Mouse (Mus musculus) adrenal gland, postnatal 25 days (tissue): ENCODE data around the gene Eefsec. TPM values are rescaled to one million over a fixed set of nuclear protein-coding genes. Genes with fewer than 3 reads are reported as not detected.

Experiments used
- DNase-seq: peaks from one replicate; pipeline ENCODE4 v3.0.0; 2021; ENCODE audit warnings: mixed read lengths
- long read RNA-seq: library from polyadenylated mRNA; stranded (forward); transcript quantifications from one replicate; pipeline ENCODE4 v2.0.0, GENCODE M21; 2021
- total RNA-seq: library from RNA; stranded (reverse); gene quantifications from 2 replicates; pipeline ENCODE4 v1.2.3, GENCODE M21; 2021

Gene Eefsec
- total RNA-seq, result 14.2 and 16.6 TPM in 2 replicates
- long read RNA-seq, transcript Eefsec-201 (7 exons, 2,679 nt), result major isoform, 24 of 35 reads
- long read RNA-seq, partial matches to known transcripts, result 4 of 35 reads
- long read RNA-seq, other reads (novel, unspliced or antisense), result 7 of 35 reads

DNA sequence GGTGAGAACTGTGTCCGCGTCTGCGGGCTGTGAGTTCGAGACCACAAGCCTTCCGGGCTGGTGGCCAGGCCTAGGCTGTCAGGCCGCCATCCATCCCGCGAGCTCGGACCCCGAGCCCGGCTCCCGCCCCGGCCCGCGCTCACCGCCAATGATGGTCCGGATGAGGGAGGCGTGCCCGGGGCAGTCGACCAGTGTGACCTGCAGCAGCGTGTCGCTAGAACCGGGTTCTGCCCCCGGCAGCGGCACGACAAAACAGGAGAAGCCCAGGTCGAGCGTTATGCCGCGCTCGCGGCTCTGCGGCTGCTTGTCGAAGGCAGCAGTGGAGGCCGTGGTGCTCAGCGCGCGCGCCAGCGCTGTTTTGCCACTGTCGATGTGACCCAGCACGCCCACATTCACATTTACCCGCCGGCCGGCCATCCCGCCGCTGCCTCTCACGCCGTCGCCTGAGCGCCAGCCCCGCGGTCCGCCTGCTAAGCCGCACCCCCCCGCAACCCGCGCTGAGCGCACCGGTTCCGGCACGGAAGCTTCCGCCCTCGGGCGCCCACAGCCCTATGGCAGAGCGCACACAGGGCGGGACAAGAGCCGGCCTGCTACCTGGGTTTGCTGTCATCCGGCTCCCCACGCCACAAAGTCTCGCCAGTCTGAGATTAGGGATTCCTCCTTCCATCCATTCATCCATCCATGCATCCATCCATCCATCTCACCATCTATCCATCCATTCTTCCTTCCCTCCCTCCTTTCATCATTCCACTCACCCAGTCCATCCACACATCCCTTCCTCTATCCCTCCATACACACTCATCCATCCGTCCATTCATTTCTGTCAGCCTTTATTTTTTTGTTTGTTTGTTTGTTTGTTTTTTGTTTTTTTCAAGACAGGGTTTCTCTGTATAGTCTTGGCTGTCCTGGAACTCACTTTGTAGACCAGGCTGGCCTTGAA lies at the start of gene Eefsec:
Eefsec (minus strand) TSS at position 477 of the 940 bp plus-strand sequence.
- peak; percentile 87 for DNase-seq

GRCm38 (mm10) chr6:88493712-88494111 lies 47.4 kb upstream of the Eefsec start:
- DNase-seq, result no peak

GRCm38 (mm10) chr6:88490629-88491354 lies 44.5 kb upstream of the Eefsec start:
- peak; percentile 40 for DNase-seq

GRCm38 (mm10) chr6:88489834-88490233 lies 43.5 kb upstream of the Eefsec start:
- no peak for DNase-seq

DNA sequence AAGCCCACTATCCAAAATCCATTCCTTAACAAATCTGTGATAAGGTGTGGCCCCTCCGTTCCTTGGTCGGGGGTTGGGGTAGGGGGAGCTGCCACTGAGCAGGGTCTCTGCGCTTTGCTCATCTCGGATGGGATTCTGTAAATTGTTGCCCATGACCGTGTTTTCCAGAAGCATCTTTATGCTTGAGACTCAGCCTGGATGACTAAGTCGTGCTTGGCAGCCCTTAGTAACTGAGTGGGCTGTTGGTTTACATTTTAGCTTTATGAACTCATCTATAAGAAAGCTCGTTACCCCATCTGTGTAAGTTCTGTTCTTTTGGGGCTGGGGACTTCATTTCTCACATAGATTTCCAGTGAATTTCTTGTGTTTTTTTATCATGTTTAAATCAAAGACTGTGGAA lies 42.7 kb upstream of the Eefsec start:
- DNase-seq, result no peak

DNA sequence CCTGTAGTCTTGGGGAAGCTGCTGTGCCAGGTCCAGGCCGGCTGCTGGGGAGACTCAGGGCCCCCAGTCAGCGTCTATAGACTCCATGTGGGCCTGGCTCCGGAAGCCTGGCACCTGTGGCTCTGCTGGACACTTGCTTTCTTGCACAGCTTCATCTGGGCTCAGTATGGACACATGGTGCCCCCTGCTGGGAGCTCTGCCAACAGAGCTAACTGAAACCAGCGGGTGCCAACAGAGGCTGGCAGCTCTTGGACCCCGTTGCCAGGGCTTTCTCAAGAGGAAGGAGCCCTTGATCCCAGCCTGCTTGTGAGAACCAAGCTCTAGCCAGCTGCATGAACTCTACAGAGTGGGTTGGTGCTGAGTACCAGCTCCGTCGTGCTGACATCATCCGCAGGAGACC lies 40.6 kb upstream of the Eefsec start:
- peak; percentile 69 for DNase-seq

- peak; percentile 16 for DNase-seq
Observed at GRCm38 (mm10) chr6:88485378-88485777, 39.0 kb upstream of the Eefsec start.

DNA sequence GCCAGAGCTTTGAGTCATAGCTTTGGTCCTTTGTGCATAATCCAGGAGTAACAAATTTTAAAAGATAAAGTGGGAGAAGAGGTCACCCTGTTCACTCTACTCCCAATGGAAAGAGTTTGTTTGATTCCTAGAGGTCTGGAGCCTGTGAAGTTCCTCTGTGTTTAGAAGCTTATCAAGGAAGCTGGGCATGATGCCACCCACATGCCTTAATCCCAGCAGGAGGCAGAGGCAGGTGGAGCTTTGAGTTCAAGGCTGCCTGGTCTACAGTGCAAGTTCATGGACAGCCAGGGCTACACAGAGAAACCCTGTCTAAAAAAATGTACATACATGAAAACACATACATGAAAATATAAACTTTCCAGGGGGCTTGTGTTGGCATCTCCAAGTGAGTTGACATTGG lies 37.6 kb upstream of the Eefsec start:
- DNase-seq, result no peak

- peak; percentile 19 for DNase-seq
Observed at GRCm38 (mm10) chr6:88483111-88483510, 36.8 kb upstream of the Eefsec start.

DNA sequence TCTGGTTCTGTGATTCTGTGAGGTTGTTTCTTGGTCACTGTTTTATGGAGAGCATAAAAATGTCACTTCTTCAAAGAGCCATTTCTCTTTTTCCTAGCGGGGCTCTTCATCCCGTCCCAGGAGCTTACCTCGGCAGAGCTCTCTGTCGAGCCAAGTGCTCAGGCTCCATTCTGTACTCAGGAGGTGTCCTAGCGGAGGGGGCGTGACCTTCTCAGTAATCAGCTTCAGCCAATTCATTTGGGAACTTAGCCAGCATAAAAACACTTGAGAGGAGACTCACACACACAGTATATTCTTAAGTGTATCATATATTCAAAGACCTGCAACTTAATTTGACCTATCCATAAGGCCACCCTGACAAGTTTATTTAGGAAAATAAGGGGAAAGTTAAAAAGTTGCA lies 34.1 kb upstream of the Eefsec start:
- no peak for DNase-seq

DNA sequence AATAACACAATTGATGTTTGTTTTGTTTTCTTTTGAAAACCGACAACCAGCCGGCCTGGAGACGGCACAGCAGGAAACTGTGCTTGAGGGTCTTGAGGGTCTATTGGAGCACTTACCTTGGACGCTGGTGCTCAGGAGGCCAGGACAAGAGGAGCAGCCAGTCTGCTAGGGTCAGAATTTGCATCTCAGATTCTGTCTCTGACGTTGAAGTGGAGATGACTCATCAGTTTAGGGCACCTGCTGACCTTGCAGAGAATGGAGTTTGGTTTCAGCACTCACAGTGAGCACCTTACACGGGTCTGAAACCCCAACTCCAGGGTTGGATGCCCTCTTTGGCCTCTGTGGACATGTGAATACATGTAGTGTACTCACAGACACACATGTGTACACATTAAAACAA lies 23.5 kb upstream of the Eefsec start:
- DNase-seq, result no peak

DNA sequence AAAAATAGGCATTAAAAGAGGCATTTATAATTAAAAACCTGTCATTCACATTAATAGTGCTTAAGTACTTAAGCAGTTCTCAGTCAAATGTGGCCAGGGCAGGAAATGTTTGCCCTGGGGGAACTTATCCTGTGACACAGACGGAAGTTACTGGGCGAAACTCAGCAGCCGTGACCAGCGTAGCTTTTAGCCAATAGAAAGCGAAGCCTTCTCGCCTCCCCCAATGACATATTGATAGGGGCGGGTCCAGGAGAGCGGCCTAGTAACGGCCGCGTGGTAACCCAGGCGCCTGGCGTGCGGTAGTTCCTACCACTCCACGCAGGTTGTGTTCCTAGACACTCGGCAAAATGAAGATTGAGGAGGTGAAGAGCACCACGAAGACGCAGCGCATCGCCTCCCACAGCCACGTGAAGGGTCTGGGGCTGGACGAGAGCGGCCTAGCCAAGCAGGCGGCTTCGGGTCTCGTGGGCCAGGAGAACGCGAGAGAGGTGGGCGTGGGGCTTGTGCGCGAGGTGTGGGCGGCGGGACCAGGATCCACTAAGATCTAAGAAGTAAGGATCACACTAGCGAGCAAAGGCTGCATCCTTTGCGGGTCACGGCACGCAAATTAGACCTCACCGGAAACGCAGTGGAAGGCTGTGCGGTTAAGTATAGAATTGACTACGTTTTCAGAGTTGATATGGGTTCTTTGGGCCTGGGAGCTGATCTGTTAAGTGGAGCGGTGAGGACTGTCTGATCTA lies 19.0 kb upstream of the Eefsec start, which contains the start of gene Ruvbl1:
Ruvbl1 (plus strand) TSS at position 229 of the 740 bp plus-strand sequence.
- DNase-seq, result peak; percentile 86

DNA sequence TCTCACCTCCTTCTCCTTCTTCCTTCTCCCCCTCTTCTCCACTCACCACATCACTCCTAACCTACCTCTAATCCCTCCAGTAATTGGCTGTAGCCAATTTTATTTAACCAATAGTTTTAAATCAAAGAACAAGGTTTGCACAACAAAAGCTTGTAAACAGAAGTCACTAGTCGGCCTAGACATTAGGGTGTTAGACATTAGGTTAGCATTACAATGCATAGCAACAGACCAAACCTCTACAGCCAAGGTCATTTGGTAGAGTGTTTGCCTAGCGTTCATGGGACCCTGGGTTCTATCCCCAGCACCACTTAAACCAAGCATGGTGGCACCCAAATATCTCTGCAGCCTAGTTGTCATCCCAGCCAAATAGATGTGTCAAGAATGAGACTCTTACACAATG lies 8.2 kb upstream of the Eefsec start:
- no peak for DNase-seq

DNA sequence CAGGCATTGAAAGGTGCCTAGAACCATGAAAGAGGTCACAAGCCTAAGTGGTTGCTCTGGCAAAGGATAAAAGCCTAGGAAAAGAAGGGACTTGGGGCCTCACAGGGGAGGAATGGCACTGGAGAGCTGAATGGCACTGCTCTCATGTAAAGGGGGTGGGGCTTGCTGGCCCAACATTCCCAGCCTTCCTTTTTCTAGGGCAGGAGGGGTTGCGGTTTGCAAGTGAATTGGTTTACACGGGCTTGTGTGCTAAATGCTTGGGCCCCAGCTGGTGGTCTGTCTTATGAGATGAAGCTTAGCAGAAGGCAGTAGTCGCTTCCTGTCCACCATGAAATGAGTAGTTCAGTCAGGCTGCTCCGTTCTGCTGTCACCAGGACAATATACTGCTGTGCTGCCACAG lies 1.1 kb upstream of the Eefsec start:
- DNase-seq, result no peak

GRCm38 (mm10) chr6:88445661-88446060 lies 678 bp downstream of the Eefsec start:
- DNase-seq, result no peak

GRCm38 (mm10) chr6:88444076-88444750 lies 2.1 kb downstream of the Eefsec start:
- no peak for DNase-seq

- no peak for DNase-seq
Observed at GRCm38 (mm10) chr6:88443446-88443845, 2.9 kb downstream of the Eefsec start.

- DNase-seq, result no peak
Observed at GRCm38 (mm10) chr6:88442551-88442950, 3.8 kb downstream of the Eefsec start.

GRCm38 (mm10) chr6:88439056-88439455 lies 7.3 kb downstream of the Eefsec start:
- no peak for DNase-seq

DNA sequence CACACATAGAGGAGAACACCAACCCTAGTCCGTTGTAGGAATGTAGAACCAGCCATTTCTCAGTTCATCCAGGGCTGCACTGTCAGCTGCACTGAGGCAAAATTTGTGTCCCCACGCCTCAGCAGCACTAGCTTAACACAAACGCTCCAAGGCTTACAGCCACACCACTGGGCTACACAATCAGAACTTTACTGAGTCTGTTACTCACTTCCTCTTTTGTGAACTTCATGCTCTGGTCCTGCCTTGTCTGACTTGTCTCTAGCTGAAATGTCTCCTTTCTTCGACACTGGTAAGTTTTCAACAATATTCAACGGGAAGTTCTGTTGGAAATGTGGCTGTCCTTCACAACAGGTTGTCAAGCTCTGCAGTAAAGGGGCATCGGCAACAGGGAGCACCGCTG lies 10.7 kb downstream of the Eefsec start:
- no peak for DNase-seq

DNA sequence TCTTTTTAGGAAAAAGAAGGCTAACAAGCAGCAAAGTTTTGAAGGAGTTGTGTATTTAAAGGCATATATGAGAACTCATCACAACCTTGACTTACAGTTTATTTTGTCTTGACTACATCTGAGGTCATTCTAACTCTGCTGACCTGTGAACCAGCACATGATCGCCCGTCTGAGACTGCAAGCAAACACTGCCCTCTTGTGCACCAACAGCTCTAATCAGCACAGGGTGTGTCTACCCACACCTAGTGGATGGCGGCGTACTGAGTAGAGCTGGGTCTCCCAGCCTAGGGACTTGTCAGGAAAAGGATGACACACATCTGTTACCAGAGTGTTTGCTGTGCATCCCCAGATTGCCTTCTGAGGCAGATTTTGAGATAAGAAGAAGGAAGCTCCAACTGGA lies 15.1 kb downstream of the Eefsec start:
- DNase-seq, result peak; percentile 9
